Mouse (Mus musculus) brown adipose tissue, adult 24 weeks (tissue): ENCODE results near the gene Olfr310. TPM values are rescaled to one million over a fixed set of nuclear protein-coding genes. Genes with fewer than 3 reads are reported as not detected.

Experiments
- H3K27ac ChIP-seq: fragments of 200-500 bp; replicated peaks from 2 replicates; pipeline ENCODE4 v1.5.1; 2012; ENCODE audit warnings: low read depth, mild to moderate bottlenecking, low read length
- H3K4me1 ChIP-seq: fragments of 200-500 bp; 2 replicates; pipeline ENCODE4 v1.6.1; 2012; ENCODE audit warnings: low read length, mixed read lengths; ENCODE audit not compliant: control insufficient read depth, insufficient read depth, insufficient read length
- H3K4me3 ChIP-seq: fragments of 200-500 bp; 2 replicates; pipeline ENCODE4 v1.5.1; 2012; ENCODE audit warnings: low read depth, mild to moderate bottlenecking, low read length, moderate library complexity; ENCODE audit not compliant: insufficient read depth
- polyA plus RNA-seq: library from polyadenylated mRNA; stranded (reverse); fragments of >200 nt; gene quantifications from 2 replicates; pipeline ENCODE4 v1.2.4, GENCODE M21; 2012; ENCODE audit not compliant: missing spikeins, insufficient read depth, insufficient read length

The Olfr310 gene
- polyA plus RNA-seq, result not detected in 2 replicates

DNA sequence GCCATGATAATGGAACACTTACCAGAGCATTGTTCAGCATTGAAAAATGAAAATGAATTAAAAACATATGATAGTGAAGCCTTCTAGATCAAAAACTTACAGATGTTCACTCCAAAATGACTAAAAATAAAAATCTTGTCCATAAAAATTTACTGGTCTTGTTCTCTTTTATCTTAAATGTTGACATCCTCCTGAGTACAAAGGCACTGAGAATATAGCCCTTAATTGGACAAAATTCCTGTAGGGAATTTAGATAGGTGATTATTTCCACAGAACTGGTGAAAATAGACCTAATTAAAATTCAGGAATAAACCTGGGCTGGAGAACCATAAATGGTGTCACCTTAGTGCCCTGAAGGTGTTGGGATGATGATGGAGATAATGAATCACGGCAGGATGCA, at the start of gene Olfr310:
Olfr310 (minus strand) TSS at position 101 of the 400 bp plus-strand sequence.
- H3K4me1 ChIP-seq, result no peaks in the 10 kb centered on the region
- H3K27ac ChIP-seq, result no peak within 1 kb of the TSS
- H3K4me3 ChIP-seq, result no peak within 1 kb of the TSS

DNA sequence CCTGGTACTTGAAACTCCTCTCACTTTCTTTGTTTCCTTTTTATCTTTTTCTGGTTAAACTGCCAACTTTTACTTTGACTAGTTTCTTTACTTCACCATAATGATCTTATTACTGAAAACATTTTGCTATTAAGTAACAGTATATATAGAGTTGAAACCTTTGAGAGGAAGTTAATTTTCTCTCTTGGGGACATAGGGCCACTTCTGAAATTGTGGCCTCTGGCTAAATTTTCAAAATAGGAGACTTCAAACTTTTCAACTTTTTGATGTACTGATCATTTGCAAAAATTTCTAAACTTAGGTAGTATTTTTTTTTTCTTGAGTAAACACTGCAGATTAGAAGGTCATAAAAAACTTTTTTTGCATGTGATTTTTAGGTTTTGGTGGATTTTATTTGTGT, 48.6 kb upstream of the Olfr310 start, which contains the start of gene Olfr308:
Olfr308 (minus strand) TSS at position 101 of the 400 bp plus-strand sequence.
- no peak within 1 kb of the TSS for H3K4me3 ChIP-seq
- no peaks in the 10 kb centered on the region for H3K4me1 ChIP-seq
- H3K27ac ChIP-seq, result no peak within 1 kb of the TSS

DNA sequence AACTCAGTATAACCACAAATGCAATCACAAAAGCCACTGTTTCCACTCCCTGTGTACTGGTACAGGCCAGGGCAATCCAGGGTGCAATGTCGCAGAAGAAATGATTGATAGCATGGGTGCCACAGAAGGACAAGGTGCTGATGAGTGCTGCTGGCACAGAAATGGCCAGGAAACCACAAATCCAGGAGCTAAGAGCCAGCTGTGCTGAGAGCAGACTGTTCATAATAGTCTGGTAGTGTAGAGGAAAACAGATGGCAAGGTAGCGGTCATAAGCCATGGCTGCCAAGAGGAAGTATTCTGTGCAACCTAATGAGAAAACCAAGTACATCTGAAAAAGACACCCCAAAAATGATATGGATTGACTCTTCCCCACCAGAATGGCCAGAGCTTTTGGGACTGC, 44.4 kb upstream of the Olfr310 start:
- no peak overlapping the region for H3K27ac ChIP-seq
- H3K4me1 ChIP-seq, result no peaks in the 10 kb centered on the region
- H3K4me3 ChIP-seq, result no peak overlapping the region

DNA sequence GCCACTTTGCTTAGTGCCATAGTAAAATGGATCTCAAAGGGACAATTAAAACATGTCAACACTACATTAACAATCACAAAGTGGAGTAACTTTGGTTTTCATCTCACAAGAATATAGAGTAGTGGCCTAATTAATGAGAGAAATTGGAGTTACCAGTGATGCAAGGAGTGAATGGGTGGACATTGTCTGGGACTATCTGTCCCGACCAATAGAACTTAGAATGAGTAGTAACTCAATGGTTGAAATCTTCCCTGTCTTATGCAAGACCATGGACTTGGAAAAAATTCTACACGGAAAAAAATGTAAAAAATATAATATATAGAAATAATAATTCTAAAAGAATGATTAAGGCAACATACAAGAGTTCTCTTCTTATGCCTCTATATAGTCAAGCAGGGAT, 36.6 kb upstream of the Olfr310 start, which contains the start of gene Olfr309:
Olfr309 (minus strand) TSS at position 101 of the 400 bp plus-strand sequence.
- H3K4me3 ChIP-seq, result no peak within 1 kb of the TSS
- H3K4me1 ChIP-seq, result no peaks in the 10 kb centered on the region
- H3K27ac ChIP-seq, result no peak within 1 kb of the TSS

GRCm38 (mm10) chr7:86246208-86246607, 30.8 kb downstream of the Olfr310 start, which contains the start of gene Vmn2r76:
Gene Vmn2r76, minus strand, starts transcription at chr7:86246308.
- no peak within 1 kb of the TSS for H3K4me3 ChIP-seq
- H3K27ac ChIP-seq, result no peak within 1 kb of the TSS
- no peaks in the 10 kb centered on the region for H3K4me1 ChIP-seq

Other genes with a start within 250 kb of the Olfr310 start
- gene Vmn2r75, start 105.4 kb downstream of the Olfr310 start, polyA plus RNA-seq, result not detected in 2 replicates
- gene Vmn2r76, start 30.9 kb downstream of the Olfr310 start, polyA plus RNA-seq, result 0.08 TPM in 2 replicates
- not detected in 2 replicates for gene Olfr309, start 36.5 kb upstream of the Olfr310 start, polyA plus RNA-seq
- gene Olfr308, start 48.5 kb upstream of the Olfr310 start, polyA plus RNA-seq, result not detected in 2 replicates
- gene Olfr307, start 60.4 kb upstream of the Olfr310 start, polyA plus RNA-seq, result not detected in 2 replicates
- gene Olfr305, start 89.8 kb upstream of the Olfr310 start, polyA plus RNA-seq, result not detected in 2 replicates
- gene Olfr304, start 109.5 kb upstream of the Olfr310 start, polyA plus RNA-seq, result not detected in 2 replicates
- not detected in 2 replicates for gene Olfr303, start 120.6 kb upstream of the Olfr310 start, polyA plus RNA-seq
- gene Olfr301, start 126.7 kb upstream of the Olfr310 start, polyA plus RNA-seq, result not detected in 2 replicates
- not detected in 2 replicates for gene Olfr299, start 182.7 kb upstream of the Olfr310 start, polyA plus RNA-seq
- gene Olfr298, start 215.3 kb upstream of the Olfr310 start, polyA plus RNA-seq, result not detected in 2 replicates
- gene Olfr297, start 242.8 kb upstream of the Olfr310 start, polyA plus RNA-seq, result not detected in 2 replicates